Mouse (Mus musculus): Measurements from ENCODE around the gene Gm4924.

Gm4924 gene

DNA sequence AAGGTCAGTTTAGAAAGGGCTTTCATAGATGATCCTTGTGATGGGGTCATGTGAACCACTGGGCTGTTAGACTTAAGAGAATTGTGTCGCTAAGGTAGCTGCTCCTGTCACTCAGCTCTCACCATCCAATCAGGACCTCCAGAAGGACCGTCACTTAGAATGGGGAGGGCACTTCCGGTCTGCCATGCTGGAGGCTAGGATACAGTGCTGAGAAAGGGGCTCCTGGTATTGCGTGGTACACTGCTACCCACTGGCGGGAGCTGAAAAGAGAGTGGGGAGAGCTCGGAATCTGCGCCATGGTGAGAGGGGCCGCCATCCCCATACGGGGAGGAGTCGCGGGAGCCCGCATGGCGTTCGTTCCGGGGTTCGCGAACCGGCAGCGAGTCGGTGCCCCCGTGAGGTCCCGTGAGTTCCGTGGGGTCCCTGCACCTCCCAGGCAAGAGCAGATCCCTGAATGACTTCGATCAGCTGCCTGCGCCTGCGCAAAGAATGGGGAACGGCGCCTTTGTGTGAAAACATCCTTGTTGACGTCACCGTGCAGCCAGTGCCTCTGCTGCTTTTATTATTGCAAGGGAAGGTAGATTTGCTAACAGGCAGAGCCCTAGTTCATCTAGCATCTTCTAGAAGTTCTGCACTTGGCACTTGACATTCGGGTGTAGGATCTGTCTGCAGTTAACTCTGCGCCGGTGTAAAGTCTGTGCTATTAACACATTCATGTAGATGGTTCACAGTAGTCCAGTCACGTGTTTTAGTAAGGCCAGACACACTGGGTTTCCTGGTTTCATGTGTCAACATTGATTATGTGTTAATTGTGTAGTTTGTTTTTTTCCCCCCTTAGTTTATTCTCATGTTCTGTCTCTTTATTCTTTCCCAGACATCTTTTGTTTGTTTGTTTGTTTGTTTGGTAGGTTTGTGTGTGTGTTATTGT lies at the start of gene Gm4924:
Gm4924 (plus strand) TSS at position 173 of the 928 bp plus-strand sequence.
- peak; percentile 82 to 85 for DNase-seq (ENCODE audit: low spot score in 2 of 2)

DNA sequence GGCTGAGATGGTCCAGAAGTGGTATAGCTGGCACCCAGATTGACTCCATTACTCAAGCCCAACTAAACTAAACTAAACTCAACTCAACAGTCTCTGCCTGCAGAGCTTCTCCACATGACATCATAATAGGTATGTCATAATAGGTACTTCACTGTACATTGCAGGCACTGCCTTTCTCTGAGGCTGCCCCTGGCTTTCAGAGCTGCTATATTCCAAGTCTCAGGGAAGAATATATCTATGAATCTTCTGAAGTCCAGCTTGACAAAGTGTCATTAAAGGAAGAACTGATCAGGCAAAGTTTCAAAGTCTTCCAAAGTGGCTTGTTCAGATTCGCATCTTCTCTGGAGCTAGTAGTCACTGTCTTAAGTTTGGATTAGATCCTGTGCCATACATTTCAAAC lies 37.6 kb upstream of the Gm4924 start, which contains the start of gene 4932415D10Rik:
4932415D10Rik (minus strand) TSS at position 101 of the 400 bp plus-strand sequence.
- no peak for DNase-seq (ENCODE audit: low spot score in 2 of 2)

DNA sequence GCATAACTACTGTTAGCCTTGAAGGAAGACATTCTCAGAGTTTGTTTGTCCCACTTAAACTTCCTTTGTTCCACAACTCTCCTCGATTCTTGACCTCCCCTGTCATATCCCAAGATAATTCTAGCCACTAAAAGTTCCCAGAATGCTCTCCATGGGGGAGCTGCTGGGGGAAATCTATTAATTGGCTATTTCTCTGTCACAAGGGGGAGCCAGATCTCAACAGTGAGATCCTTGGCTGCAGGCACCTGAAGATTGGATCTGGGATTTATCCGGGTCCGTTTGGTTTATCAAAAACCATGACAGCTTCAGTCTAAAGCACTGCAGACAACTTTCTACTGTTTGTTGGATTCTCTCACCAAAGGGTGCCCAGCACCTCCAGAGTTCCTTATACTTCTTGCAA lies 33.9 kb upstream of the Gm4924 start:
- no peak for DNase-seq (ENCODE audit: low spot score in 2 of 2)

DNA sequence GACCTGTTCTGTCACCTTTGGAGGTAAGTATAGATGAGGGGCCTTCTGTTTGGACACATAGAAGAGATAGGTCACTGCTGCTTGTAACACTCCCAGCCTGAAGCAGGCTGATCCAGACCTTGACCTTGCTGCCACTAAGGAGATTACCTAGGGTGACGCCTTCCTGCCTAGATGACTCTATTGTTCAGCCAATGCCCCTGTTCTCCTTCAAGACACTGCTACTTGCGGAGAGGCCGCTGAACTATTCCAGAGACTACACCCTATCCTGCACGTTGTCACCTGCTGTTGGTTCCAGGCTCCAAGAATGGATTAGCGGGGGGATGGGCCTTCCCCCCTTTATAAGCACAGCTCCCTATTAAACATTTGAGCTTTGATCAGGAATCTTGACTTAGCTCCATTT lies 24.2 kb upstream of the Gm4924 start:
- DNase-seq (ENCODE audit: low spot score in 2 of 2), result no peak

DNA sequence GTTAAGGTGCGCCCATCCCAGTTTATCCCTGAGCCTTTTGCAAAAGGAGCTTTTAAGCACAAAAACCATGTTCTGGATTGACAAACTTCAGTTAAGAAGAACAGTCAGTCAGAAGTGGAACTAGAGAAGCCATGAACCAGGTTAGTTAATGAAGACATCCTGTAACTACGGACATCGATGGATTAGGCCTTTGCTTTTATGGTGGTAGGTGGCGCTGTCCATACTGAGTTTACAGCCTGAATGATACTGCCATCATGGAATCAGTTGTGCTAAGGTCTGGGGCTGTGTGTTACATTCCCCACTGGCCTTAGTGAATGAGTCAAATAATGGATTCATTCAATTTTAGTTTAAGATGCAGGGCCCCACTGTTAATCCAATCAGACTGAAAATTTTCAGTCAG lies 1.3 kb downstream of the Gm4924 start:
- DNase-seq (ENCODE audit: low spot score in 2 of 2), result no peak

DNA sequence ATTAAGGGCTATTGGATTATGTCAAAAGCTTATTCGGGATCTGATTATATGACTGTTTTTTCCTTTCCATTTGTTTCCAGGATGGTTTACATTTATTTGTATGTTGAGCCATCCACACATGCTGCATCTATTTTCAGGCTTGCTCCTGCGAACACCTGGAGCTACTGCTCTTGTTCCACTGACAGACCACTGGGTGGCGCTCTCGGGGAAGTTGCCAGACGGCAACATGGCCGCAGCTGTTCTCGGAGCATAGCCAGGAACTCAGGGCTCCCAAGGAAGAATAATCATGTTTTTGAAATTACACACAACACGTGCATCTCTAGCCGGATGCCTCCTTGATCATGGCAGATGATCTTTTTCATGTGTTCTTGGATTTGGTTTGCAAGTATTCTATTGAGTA lies 7.9 kb downstream of the Gm4924 start:
- DNase-seq (ENCODE audit: low spot score in 2 of 2), result no peak

DNA sequence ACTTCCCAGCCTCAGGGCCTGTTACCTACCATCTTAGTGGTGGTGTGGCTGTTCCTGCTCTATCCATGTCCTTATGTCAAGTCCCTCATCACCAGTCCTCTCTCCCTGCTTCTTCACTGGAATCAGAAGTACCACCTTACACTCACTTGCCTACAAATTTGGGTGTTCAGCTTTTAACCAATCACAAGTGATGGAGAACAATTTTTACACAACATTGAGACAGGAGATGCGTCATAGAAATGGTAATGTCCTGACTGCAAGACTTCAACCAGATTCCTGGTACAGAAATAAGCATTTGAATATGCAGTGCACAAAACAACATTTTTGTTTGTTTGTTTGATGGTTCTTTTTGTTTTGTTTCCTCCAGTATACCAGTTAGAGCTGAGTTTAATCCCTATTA lies 28.9 kb downstream of the Gm4924 start:
- DNase-seq (ENCODE audit: low spot score in 2 of 2), result no peak

DNA sequence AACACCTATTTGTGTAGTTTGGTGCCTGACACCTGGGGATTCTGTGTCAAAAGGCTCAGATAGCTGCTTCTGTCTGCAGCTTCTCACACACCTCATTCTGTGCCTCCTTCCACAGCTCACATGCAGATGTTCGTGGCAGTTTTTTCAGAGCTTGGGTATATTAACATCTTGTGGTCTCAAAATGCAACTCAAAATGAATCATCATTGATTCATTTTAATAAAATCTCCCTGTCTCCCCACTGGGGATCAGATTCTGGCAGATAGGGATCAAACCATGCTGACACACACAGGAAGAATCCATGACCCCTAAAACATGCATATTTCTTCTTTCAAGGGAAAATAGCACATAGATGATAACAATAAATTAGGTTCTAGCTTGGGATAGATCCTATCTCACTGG lies 55.5 kb downstream of the Gm4924 start:
- DNase-seq (ENCODE audit: low spot score in 2 of 2), result no peak

DNA sequence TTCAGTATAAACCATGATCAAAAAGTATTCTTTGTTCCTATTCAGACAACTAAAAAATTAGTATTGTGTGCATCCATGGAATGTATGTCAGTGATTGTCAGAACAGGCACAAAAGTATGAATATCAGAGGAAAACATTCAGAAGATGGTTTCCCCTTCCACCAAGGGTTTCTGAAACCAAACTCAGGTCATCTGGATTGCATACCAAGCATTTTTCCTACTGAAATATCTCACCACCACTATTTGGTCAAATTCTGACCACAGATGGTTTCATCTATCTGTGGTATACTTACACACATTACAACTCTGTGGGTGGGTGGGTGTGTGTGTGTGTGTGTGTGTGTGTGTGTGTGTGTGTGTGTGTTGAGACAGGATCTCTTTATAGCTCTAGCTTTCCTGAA lies 69.6 kb downstream of the Gm4924 start:
- no peak for DNase-seq (ENCODE audit: low spot score in 2 of 2)
